Mouse (Mus musculus) erythroblast, embryonic 14.5 days (primary cell): ENCODE results near the gene Dip2b.

ENCODE experiments used
- GATA1 ChIP-seq: IDR thresholded peaks from 2 replicates; pipeline ENCODE4 v1.6.1; 2012; ENCODE audit warnings: low read length, inconsistent platforms, mixed read lengths
- TAL1 ChIP-seq: IDR thresholded peaks from 3 replicates; pipeline ENCODE4 v1.6.1; 2012; ENCODE audit warnings: low read length, inconsistent platforms, mixed read lengths

DNA sequence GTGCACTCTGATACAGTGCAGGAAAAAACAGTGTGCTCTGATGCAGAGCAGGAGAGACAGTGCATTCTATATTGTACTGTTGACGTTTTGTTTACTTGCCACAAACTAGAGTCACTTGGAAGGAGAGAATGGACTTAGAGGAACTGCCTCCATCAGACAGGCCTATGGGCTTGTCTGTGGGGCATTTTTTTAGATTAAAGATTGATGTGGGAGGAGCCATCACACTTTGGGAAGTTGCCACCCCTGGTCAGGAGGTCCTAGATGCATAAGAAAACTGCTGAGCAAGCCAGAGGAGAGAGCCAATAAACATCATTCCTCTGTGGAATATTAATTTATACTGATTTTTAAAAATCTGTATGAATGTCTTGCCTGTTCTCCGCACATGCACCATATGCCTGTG lies 10.3 kb upstream of the Dip2b start:
- no peak for TF ChIP-seq GATA1
- no peak for TF ChIP-seq TAL1
